Mouse (Mus musculus): Measurements from ENCODE around the gene Gm45785. TPM values are rescaled to one million over a fixed set of nuclear protein-coding genes. Genes with fewer than 3 reads are reported as not detected.

The Gm45785 gene
- polyA plus RNA-seq, 1 experiment, result not detected

GRCm38 (mm10) chr7:140874224-140874623 is 18.1 kb upstream of the Gm45785 start:
- Histone ChIP-seq H3K4me3 (ENCODE audit: insufficient read depth, poor library complexity, severe bottlenecking) (no peak overlapping the region), H3K27me3 (ENCODE audit: control insufficient read depth, insufficient read depth, insufficient read length) (no peaks in the 10 kb centered on the region), H3K36me3 (ENCODE audit: control insufficient read depth, insufficient read depth) (peaks cover 6% of the 10 kb centered on the region), H3K79me3 (ENCODE audit: low read depth) (no peaks in the 10 kb centered on the region), H3K79me2 (ENCODE audit: control insufficient read depth, insufficient read depth) (no peaks in the 10 kb centered on the region), H3ac (ENCODE audit: control insufficient read depth, insufficient read length, low read depth) (no peak overlapping the region)
- TF ChIP-seq MYOG (IDR thresholded peaks at IDR 0.05; ENCODE audit: control insufficient read depth, extremely low read depth, insufficient read length), result no peak
- TF ChIP-seq USF1 (IDR thresholded peaks at IDR 0.05; ENCODE audit: low read depth), result no peak
- no peak for TF ChIP-seq MAX (IDR thresholded peaks at IDR 0.05)
- no peak for TF ChIP-seq FOSL1 (IDR thresholded peaks at IDR 0.05; ENCODE audit: insufficient read depth, low read length, poor library complexity, severe bottlenecking)
- no peak for TF ChIP-seq CEBPB (IDR thresholded peaks at IDR 0.05; ENCODE audit: low read depth)
- no peak for TF ChIP-seq CTCF (IDR thresholded peaks at IDR 0.05; ENCODE audit: control insufficient read depth, insufficient read depth, insufficient read length)
- TF ChIP-seq MYOD1 (IDR thresholded peaks at IDR 0.05; ENCODE audit: control insufficient read depth, insufficient read length, low read depth), result no peak

GRCm38 (mm10) chr7:140864761-140865160 is 8.6 kb upstream of the Gm45785 start:
- TF ChIP-seq USF1 (IDR thresholded peaks at IDR 0.05; ENCODE audit: low read depth) (no peak), CEBPB (IDR thresholded peaks at IDR 0.05; ENCODE audit: low read depth) (no peak), CTCF (IDR thresholded peaks at IDR 0.05; ENCODE audit: control insufficient read depth, insufficient read depth, insufficient read length) (no peak)
- Histone ChIP-seq H3K36me3 (ENCODE audit: control insufficient read depth, insufficient read depth) (peaks cover 39% of the 10 kb centered on the region), H3K4me3 (ENCODE audit: insufficient read depth, poor library complexity, severe bottlenecking) (no peak overlapping the region)

GRCm38 (mm10) chr7:140860728-140861127 is 4.6 kb upstream of the Gm45785 start:
- Histone ChIP-seq H3K36me3 (ENCODE audit: control insufficient read depth, insufficient read depth) (peaks cover 43% of the 10 kb centered on the region), H3K4me3 (ENCODE audit: insufficient read depth, poor library complexity, severe bottlenecking) (no peak overlapping the region), H3K27me3 (ENCODE audit: control insufficient read depth, insufficient read depth, insufficient read length) (no peaks in the 10 kb centered on the region), H3K79me2 (ENCODE audit: control insufficient read depth, insufficient read depth) (peaks cover 43% of the 10 kb centered on the region), H3ac (ENCODE audit: control insufficient read depth, insufficient read length, low read depth) (no peak overlapping the region), H3K79me3 (ENCODE audit: low read depth) (peaks cover 22% of the 10 kb centered on the region)
- no peak for TF ChIP-seq MYOD1 (IDR thresholded peaks at IDR 0.05; ENCODE audit: control insufficient read depth, insufficient read length, low read depth)
- TF ChIP-seq MYOG (IDR thresholded peaks at IDR 0.05; ENCODE audit: control insufficient read depth, extremely low read depth, insufficient read length), result no peak
- no peak for TF ChIP-seq FOSL1 (IDR thresholded peaks at IDR 0.05; ENCODE audit: insufficient read depth, low read length, poor library complexity, severe bottlenecking)
- no peak for TF ChIP-seq MAX (IDR thresholded peaks at IDR 0.05)
- TF ChIP-seq CTCF (IDR thresholded peaks at IDR 0.05; ENCODE audit: control insufficient read depth, insufficient read depth, insufficient read length), result no peak
- TF ChIP-seq USF1 (IDR thresholded peaks at IDR 0.05; ENCODE audit: low read depth), result no peak
- TF ChIP-seq CEBPB (IDR thresholded peaks at IDR 0.05; ENCODE audit: low read depth), result no peak

More at GRCm38 (mm10) chr7:140864761-140865160, 8.6 kb upstream of the Gm45785 start:
- Histone ChIP-seq H3K27me3 (ENCODE audit: control insufficient read depth, insufficient read depth, insufficient read length) (no peaks in the 10 kb centered on the region), H3K79me3 (ENCODE audit: low read depth) (peaks cover 3% of the 10 kb centered on the region), H3K79me2 (ENCODE audit: control insufficient read depth, insufficient read depth) (peaks cover 15% of the 10 kb centered on the region), H3ac (ENCODE audit: control insufficient read depth, insufficient read length, low read depth) (no peak overlapping the region)

GRCm38 (mm10) chr7:140859997-140860396 is 3.9 kb upstream of the Gm45785 start:
- Histone ChIP-seq H3K79me3 (ENCODE audit: low read depth) (peaks cover 30% of the 10 kb centered on the region), H3K4me3 (ENCODE audit: insufficient read depth, poor library complexity, severe bottlenecking) (no peak overlapping the region), H3K79me2 (ENCODE audit: control insufficient read depth, insufficient read depth) (peaks cover 50% of the 10 kb centered on the region), H3ac (ENCODE audit: control insufficient read depth, insufficient read length, low read depth) (no peak overlapping the region), H3K27me3 (ENCODE audit: control insufficient read depth, insufficient read depth, insufficient read length) (no peaks in the 10 kb centered on the region), H3K36me3 (ENCODE audit: control insufficient read depth, insufficient read depth) (peaks cover 43% of the 10 kb centered on the region)
- peak; percentile 90 for TF ChIP-seq MYOD1 (IDR thresholded peaks at IDR 0.05; ENCODE audit: control insufficient read depth, insufficient read length, low read depth)
- no peak for TF ChIP-seq CTCF (IDR thresholded peaks at IDR 0.05; ENCODE audit: control insufficient read depth, insufficient read depth, insufficient read length)

- Histone ChIP-seq H3ac (ENCODE audit: control insufficient read depth, insufficient read length, low read depth) (no peak overlapping the region), H3K79me2 (ENCODE audit: control insufficient read depth, insufficient read depth) (peaks cover 63% of the 10 kb centered on the region), H3K79me3 (ENCODE audit: low read depth) (peaks cover 38% of the 10 kb centered on the region), H3K36me3 (ENCODE audit: control insufficient read depth, insufficient read depth) (peaks cover 47% of the 10 kb centered on the region), H3K4me3 (ENCODE audit: insufficient read depth, poor library complexity, severe bottlenecking) (no peak overlapping the region), H3K27me3 (ENCODE audit: control insufficient read depth, insufficient read depth, insufficient read length) (no peaks in the 10 kb centered on the region)
- TF ChIP-seq CTCF (IDR thresholded peaks at IDR 0.05; ENCODE audit: control insufficient read depth, insufficient read depth, insufficient read length), result no peak
- TF ChIP-seq USF1 (IDR thresholded peaks at IDR 0.05; ENCODE audit: low read depth), result no peak
- TF ChIP-seq MYOG (IDR thresholded peaks at IDR 0.05; ENCODE audit: control insufficient read depth, extremely low read depth, insufficient read length), result no peak
- TF ChIP-seq MAX (IDR thresholded peaks at IDR 0.05), result no peak
- TF ChIP-seq CEBPB (IDR thresholded peaks at IDR 0.05; ENCODE audit: low read depth), result no peak
- no peak for TF ChIP-seq FOSL1 (IDR thresholded peaks at IDR 0.05; ENCODE audit: insufficient read depth, low read length, poor library complexity, severe bottlenecking)
- no peak for TF ChIP-seq MYOD1 (IDR thresholded peaks at IDR 0.05; ENCODE audit: control insufficient read depth, insufficient read length, low read depth)
Observed at GRCm38 (mm10) chr7:140858746-140859145, 2.6 kb upstream of the Gm45785 start.
